Mouse (Mus musculus): Measurements from ENCODE around the gene Capza1. TPM values are rescaled to one million over a fixed set of nuclear protein-coding genes. Genes with fewer than 3 reads are reported as not detected.
A peak's percentile ranks its signal among the peaks of the same experiment; 100 is the strongest.

The Capza1 gene
- polyA plus RNA-seq, 1 experiment from 2014 or later = 269 TPM

DNA sequence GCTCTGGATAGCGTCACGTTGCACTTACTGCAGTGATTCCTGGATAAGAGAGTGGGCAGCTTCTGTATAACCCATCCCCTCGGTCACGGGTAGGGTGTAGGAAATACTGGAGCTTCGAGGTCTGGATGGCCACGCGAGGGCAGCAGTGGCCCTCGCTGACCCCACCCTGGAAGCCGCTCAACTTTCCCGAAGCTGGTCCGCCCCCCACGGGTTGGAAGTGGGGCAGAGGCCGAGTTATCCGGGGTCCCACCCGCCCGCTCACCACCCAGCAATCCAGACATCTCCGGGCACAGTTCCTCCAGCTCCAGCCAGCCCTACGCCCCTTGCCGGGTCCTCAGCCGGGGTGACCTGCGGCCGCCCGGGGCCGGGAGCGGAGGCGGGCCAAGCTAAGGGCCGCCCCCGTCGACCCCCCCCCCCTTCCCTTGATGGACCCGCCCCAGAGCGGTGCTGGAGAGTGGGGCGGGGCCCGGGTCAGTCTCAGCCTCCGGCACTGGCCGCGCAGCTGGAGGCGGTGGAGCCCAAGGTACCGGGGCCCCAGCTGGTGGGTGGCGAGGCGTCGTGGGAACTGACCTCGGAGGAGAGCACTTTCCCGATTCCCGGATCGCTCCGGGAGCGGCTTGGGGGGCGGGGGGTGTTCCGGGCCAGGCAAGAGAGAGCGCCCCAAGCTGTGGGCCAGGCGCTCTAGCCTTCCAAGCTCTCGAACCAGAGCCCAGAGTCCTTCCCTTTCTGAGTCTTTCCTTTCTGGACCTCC lies 75.6 kb downstream of the Capza1 start:
- H3K9ac ChIP-seq (ENCODE audit: low read length) = peak overlapping the region; percentile 59
- peak overlapping the region; percentile 59 for H3K4me3 ChIP-seq (ENCODE audit: low read depth, low read length)
- WGBS = 0% methylated on average over 42 of the region's 52 CpGs
- H3K4me2 ChIP-seq (ENCODE audit: low read depth) = peak overlapping the region; percentile 76
- peak; percentile 86 for DNase-seq (ENCODE audit: low spot score)
- peaks cover 2% of the 10 kb centered on the region; the same call in 1 of the 2 replicates for H3K36me3 ChIP-seq (ENCODE audit: control insufficient read depth, insufficient read depth, low read length)
- no peaks in the 10 kb centered on the region for H3K9me3 ChIP-seq (ENCODE audit: control insufficient read depth, low read length)
- H3K27ac ChIP-seq (ENCODE audit: low read depth, low read length) = peak overlapping the region; percentile 39; the same call in 1 of the 2 replicates
- H3K4me1 ChIP-seq (ENCODE audit: control insufficient read depth, insufficient read depth, low read length) = peaks cover 20% of the 10 kb centered on the region
- peaks cover 8% of the 10 kb centered on the region for H3K27me3 ChIP-seq (ENCODE audit: control insufficient read depth, insufficient read depth, low read length)
- peak; percentile 89 for ATAC-seq (ENCODE audit: insufficient read depth, low FRiP score, low TSS enrichment)

DNA sequence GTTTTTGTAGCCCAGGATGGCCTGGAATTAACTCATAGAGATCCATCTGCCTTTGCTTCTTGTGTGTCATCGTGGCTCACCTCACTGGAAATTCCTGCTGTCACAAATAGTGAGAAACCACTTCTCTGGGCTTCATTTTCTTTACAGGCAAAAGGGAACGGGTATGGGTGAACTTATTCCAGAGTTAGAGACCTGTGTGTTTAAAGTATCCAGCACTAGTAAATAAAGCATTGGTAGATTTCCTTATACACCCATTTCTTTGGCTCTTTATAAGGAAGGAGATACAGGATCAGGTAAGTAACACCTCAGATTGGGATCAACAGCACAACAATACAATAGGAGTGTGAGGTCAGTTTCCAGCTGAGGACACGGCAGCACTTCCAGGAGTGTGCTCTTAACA lies 76.2 kb downstream of the Capza1 start, which contains the start of gene Rhoc:
Rhoc (plus strand) TSS at position 301 of the 400 bp plus-strand sequence.
- ATAC-seq (ENCODE audit: insufficient read depth, low FRiP score, low TSS enrichment) (no peak), DNase-seq (ENCODE audit: low spot score) (no peak)
- 39% methylated on average over 3 of the region's 3 CpGs for WGBS
- Histone ChIP-seq H3K4me3 (ENCODE audit: low read depth, low read length) (peak within 1 kb of the TSS; percentile 59), H3K27ac (ENCODE audit: low read depth, low read length) (peak within 1 kb of the TSS; percentile 39; the same call in 1 of the 2 replicates), H3K9me3 (ENCODE audit: control insufficient read depth, low read length) (no peaks in the 10 kb centered on the region), H3K4me1 (ENCODE audit: control insufficient read depth, insufficient read depth, low read length) (peaks cover 19% of the 10 kb centered on the region), H3K36me3 (ENCODE audit: control insufficient read depth, insufficient read depth, low read length) (peaks cover 2% of the 10 kb centered on the region; the same call in 1 of the 2 replicates), H3K9ac (ENCODE audit: low read length) (peak within 1 kb of the TSS; percentile 59), H3K4me2 (ENCODE audit: low read depth) (peak within 1 kb of the TSS; percentile 76), H3K27me3 (ENCODE audit: control insufficient read depth, insufficient read depth, low read length) (peaks cover 15% of the 10 kb centered on the region)

DNA sequence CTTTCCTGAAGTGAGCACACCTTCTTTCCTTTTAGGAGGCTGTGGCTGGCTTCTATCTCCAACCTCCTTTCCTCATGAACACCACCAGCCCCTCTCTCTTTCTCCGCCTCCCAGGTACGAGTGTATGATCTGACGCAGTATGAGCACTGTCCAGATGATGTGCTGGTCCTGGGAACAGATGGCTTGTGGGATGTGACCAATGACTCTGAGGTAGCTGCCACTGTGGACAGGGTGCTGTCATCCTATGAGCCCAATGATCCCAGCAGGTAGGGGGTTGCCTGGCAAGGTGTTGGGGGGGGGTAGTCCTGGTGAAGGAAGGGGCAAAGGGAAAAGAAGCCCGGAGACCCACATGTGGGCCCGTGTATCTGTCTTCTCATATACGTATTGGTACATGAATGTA lies 79.0 kb downstream of the Capza1 start:
- H3K9ac ChIP-seq (ENCODE audit: low read length) = no peak overlapping the region
- peaks cover 17% of the 10 kb centered on the region for H3K4me1 ChIP-seq (ENCODE audit: control insufficient read depth, insufficient read depth, low read length)
- H3K36me3 ChIP-seq (ENCODE audit: control insufficient read depth, insufficient read depth, low read length) = no peaks in the 10 kb centered on the region
- no peak for ATAC-seq (ENCODE audit: insufficient read depth, low FRiP score, low TSS enrichment)
- peaks cover 43% of the 10 kb centered on the region for H3K27me3 ChIP-seq (ENCODE audit: control insufficient read depth, insufficient read depth, low read length)
- H3K27ac ChIP-seq (ENCODE audit: low read depth, low read length) = no peak overlapping the region
- no peak overlapping the region for H3K4me3 ChIP-seq (ENCODE audit: low read depth, low read length)
- no peak for DNase-seq (ENCODE audit: low spot score)
- WGBS = 90% methylated on average over 6 of the region's 6 CpGs
- no peaks in the 10 kb centered on the region for H3K9me3 ChIP-seq (ENCODE audit: control insufficient read depth, low read length)
- no peak overlapping the region for H3K4me2 ChIP-seq (ENCODE audit: low read depth)

DNA sequence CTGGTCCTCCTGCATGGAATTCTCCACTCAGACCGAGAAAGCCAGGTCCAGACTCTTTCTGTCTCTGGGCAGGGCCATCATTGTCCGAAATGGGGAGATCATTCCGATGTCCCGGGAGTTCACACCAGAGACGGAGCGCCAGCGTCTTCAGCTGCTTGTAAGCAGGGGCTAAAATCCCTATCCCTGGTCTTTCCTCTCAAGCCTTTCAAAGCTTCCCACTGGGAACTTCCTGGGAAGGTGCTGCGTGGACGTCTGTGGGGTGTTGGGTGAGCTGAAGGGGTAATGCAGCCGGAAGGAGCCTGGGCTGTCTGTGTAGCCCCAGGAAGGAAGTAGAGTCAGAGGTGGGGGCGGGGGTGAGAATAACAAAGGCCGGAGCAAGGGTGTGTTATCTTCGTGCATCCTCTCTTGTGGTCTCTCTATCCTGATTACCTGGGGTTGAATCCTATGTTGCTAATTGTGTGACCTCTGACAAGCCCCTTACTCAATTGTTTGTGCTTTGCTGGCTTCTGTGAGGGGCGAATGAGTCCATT lies 80.3 kb downstream of the Capza1 start:
- no peak overlapping the region for H3K4me3 ChIP-seq (ENCODE audit: low read depth, low read length)
- H3K9me3 ChIP-seq (ENCODE audit: control insufficient read depth, low read length) = no peaks in the 10 kb centered on the region
- no peak overlapping the region for H3K9ac ChIP-seq (ENCODE audit: low read length)
- peaks cover 53% of the 10 kb centered on the region for H3K27me3 ChIP-seq (ENCODE audit: control insufficient read depth, insufficient read depth, low read length)
- no peak overlapping the region for H3K4me2 ChIP-seq (ENCODE audit: low read depth)
- ATAC-seq (ENCODE audit: insufficient read depth, low FRiP score, low TSS enrichment) (no peak), DNase-seq (ENCODE audit: low spot score) (no peak)
- WGBS = 36% methylated on average over 14 of the region's 14 CpGs
- H3K4me1 ChIP-seq (ENCODE audit: control insufficient read depth, insufficient read depth, low read length) = peaks cover 9% of the 10 kb centered on the region; the same call in 1 of the 2 replicates
- no peaks in the 10 kb centered on the region for H3K36me3 ChIP-seq (ENCODE audit: control insufficient read depth, insufficient read depth, low read length)
- H3K27ac ChIP-seq (ENCODE audit: low read depth, low read length) = no peak overlapping the region

DNA sequence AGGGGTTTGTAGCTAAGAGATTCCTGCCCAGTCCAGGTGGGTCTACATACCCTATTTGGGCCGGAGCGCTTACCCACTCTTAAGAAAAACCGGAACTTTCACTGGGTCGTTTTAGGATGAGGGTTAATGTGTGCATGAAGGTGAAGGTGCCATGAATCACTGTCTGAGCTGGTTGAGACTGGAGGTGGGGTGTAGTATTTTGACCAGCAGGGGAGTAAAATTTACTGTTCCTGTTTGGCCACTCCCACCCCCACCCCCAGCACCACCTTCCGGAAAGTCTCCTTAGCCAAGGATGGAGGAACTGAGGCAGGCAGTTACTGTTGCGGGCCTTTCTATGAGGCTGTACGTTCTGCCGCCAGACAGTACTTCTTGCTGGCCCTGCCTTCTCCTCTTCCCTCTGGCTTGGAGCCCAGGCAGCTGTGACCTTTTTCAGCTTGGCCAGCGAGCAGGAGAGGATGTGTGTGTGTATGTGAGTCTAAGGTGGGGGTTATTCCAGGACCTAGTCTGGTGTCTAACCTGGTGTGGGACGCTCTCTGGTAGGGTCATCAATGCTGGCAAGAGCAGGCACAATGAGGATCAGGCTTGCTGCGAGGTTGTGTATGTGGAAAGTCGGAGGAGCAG lies 82.1 kb downstream of the Capza1 start:
- Histone ChIP-seq H3K4me1 (ENCODE audit: control insufficient read depth, insufficient read depth, low read length) (peaks cover 9% of the 10 kb centered on the region; the same call in 1 of the 2 replicates), H3K27me3 (ENCODE audit: control insufficient read depth, insufficient read depth, low read length) (peaks cover 68% of the 10 kb centered on the region), H3K4me3 (ENCODE audit: low read depth, low read length) (no peak overlapping the region), H3K36me3 (ENCODE audit: control insufficient read depth, insufficient read depth, low read length) (no peaks in the 10 kb centered on the region), H3K9ac (ENCODE audit: low read length) (no peak overlapping the region), H3K9me3 (ENCODE audit: control insufficient read depth, low read length) (no peaks in the 10 kb centered on the region), H3K27ac (ENCODE audit: low read depth, low read length) (no peak overlapping the region), H3K4me2 (ENCODE audit: low read depth) (no peak overlapping the region)
- 6% methylated on average over 12 of the region's 12 CpGs for WGBS
- no peak for ATAC-seq (ENCODE audit: insufficient read depth, low FRiP score, low TSS enrichment)
- no peak for DNase-seq (ENCODE audit: low spot score)

DNA sequence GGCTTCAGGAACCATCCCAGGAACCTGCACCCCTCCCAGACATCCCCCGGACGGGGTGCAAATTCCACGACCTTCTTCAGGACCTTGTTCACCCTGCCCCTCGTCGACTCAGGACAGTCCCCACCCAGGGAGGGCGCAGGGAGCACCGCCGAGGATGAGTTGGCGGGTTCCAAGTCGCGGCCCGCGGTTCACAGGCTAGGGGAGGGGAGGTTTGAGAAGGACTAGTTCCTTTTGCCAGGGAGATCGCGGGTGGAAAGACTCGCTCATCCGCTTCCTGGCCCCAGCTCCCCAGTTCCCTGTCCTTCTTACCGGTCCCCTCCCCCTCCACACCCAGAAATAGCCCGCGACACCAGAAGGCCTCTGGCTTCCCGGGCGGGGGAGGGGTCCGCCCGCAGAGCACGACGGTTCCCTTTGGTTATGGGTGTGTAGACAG lies 82.8 kb downstream of the Capza1 start, which contains the start of gene Fam19a3:
Fam19a3 (minus strand) TSS at position 370 of the 433 bp plus-strand sequence.
- DNase-seq (ENCODE audit: low spot score) (no peak), ATAC-seq (ENCODE audit: insufficient read depth, low FRiP score, low TSS enrichment) (no peak)
- H3K4me2 ChIP-seq (ENCODE audit: low read depth) = peak within 1 kb of the TSS; percentile 57
- no peak within 1 kb of the TSS for H3K27ac ChIP-seq (ENCODE audit: low read depth, low read length)
- peaks cover 75% of the 10 kb centered on the region for H3K27me3 ChIP-seq (ENCODE audit: control insufficient read depth, insufficient read depth, low read length)
- H3K4me1 ChIP-seq (ENCODE audit: control insufficient read depth, insufficient read depth, low read length) = peaks cover 9% of the 10 kb centered on the region; the same call in 1 of the 2 replicates
- H3K4me3 ChIP-seq (ENCODE audit: low read depth, low read length) = peak within 1 kb of the TSS; percentile 41
- H3K36me3 ChIP-seq (ENCODE audit: control insufficient read depth, insufficient read depth, low read length) = no peaks in the 10 kb centered on the region
- no peaks in the 10 kb centered on the region for H3K9me3 ChIP-seq (ENCODE audit: control insufficient read depth, low read length)
- peak within 1 kb of the TSS; percentile 5; the same call in 1 of the 2 replicates for H3K9ac ChIP-seq (ENCODE audit: low read length)
- under 1% methylated on average over 26 of the region's 26 CpGs for WGBS

DNA sequence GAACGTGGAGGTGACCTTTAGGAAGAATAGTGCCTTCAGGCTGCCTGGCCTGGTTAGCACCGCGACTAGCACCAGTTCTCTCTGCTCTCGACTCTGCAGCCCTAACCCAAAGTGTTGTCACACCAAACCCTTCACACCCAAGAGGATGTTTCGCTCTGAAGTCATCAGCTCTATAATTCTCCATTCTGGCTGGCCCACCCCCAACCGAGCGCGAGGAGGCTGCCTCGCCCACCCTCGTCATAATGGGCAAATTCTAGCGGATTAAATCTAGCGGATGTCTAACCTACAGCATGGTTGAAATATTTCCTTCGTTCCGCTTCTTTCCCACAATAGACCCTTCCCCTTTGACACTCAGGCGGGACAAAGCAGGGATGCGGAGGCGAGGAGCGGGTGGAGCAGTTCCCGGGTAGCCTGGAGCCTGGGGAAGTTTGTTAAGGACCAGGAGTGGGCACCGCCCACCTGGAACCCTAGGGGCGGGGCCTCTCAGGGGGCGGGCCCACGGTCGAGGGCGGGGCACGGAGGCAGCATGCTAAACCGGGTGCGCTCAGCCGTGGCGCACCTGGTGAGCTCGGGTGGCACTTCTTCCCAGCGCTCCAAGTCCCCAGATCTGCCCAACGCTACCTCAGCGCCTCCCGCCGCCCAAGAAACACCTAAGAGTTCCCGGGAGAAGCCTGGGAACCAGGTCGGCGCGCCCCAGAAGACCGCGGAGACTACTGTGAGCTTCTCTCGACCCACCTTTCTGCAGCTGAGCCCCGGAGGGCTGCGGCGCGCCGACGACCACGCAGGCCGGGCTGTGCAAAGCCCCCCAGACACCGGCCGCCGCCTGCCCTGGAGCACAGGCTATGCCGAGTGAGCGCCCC lies 83.5 kb downstream of the Capza1 start, which contains the start of gene Ppm1j:
Ppm1j (plus strand) TSS at position 496 of the 860 bp plus-strand sequence.
- Histone ChIP-seq H3K9ac (ENCODE audit: low read length) (peak within 1 kb of the TSS; percentile 5; the same call in 1 of the 2 replicates), H3K4me2 (ENCODE audit: low read depth) (peak within 1 kb of the TSS; percentile 57), H3K27ac (ENCODE audit: low read depth, low read length) (no peak within 1 kb of the TSS), H3K9me3 (ENCODE audit: control insufficient read depth, low read length) (no peaks in the 10 kb centered on the region), H3K27me3 (ENCODE audit: control insufficient read depth, insufficient read depth, low read length) (peaks cover 82% of the 10 kb centered on the region), H3K36me3 (ENCODE audit: control insufficient read depth, insufficient read depth, low read length) (no peaks in the 10 kb centered on the region), H3K4me3 (ENCODE audit: low read depth, low read length) (peak within 1 kb of the TSS; percentile 41), H3K4me1 (ENCODE audit: control insufficient read depth, insufficient read depth, low read length) (peaks cover 9% of the 10 kb centered on the region; the same call in 1 of the 2 replicates)
- DNase-seq (ENCODE audit: low spot score) (peak; percentile 72), ATAC-seq (ENCODE audit: insufficient read depth, low FRiP score, low TSS enrichment) (peak; percentile 64)
- under 1% methylated on average over 54 of the region's 56 CpGs for WGBS

DNA sequence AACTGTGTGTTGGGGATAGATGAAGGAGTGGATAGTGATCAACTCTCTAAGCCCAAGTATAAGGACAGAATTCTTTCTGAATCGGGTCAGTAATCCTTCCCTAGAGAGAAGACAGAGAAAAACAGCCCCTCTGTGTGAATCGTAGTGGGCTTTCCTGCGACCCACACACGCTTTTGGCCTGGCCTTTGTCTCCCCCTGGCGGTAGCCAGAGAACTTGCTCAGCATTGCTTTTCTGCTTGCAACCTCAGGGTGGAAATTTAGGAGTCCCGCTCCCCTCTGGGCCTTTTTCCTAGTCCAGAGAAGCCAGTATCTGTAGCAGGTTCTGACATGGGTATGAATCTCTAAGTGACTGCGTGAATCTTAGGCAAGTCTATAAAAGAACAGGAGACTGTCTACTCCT lies 84.4 kb downstream of the Capza1 start:
- H3K9ac ChIP-seq (ENCODE audit: low read length) = no peak overlapping the region
- DNase-seq (ENCODE audit: low spot score) (peak; percentile 76), ATAC-seq (ENCODE audit: insufficient read depth, low FRiP score, low TSS enrichment) (no peak)
- H3K9me3 ChIP-seq (ENCODE audit: control insufficient read depth, low read length) = no peaks in the 10 kb centered on the region
- H3K4me2 ChIP-seq (ENCODE audit: low read depth) = no peak overlapping the region
- no peak overlapping the region for H3K27ac ChIP-seq (ENCODE audit: low read depth, low read length)
- H3K4me1 ChIP-seq (ENCODE audit: control insufficient read depth, insufficient read depth, low read length) = peaks cover 9% of the 10 kb centered on the region; the same call in 1 of the 2 replicates
- peaks cover 85% of the 10 kb centered on the region for H3K27me3 ChIP-seq (ENCODE audit: control insufficient read depth, insufficient read depth, low read length)
- H3K36me3 ChIP-seq (ENCODE audit: control insufficient read depth, insufficient read depth, low read length) = no peaks in the 10 kb centered on the region
- H3K4me3 ChIP-seq (ENCODE audit: low read depth, low read length) = no peak overlapping the region
- WGBS = 0% methylated on average over 7 of the region's 7 CpGs

Measured in neural tube, embryonic 11.5 days (tissue).